Mouse (Mus musculus) T-helper 2 cell (primary cell): Measurements from ENCODE around the gene Gm11397.
"Not testable (repeated sequence)": the region's sequence is repeated elsewhere in the genome, so short reads cannot be mapped to it uniquely, and the experiment has no call there.

ENCODE experiments used
- in situ Hi-C: fragments of 300-600 bp; cut with MboI, MseI; formaldehyde crosslinking; loops from one replicate; pipeline ENCODE4 v1.15.1; 2025; ENCODE audit warnings: high pct_unique_total_duplicates

Gm11397 gene

DNA sequence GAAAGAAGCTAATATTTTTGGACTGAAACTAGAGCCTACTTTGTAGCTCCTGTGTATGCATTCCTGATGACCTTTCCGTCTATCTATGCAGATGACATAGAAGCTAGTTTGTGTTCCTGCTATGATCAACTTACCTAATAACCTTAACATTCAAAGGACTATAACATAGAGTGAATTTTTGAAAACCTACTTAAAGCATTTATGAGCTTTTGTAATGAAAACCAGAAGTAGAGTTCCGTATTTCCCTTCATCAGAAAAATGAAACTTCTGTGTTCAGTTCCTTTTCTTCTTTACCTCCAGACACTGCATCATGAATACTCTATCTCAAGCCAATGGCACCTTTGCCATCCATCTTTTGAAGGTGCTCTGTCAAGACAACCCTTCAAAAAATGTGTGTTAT, at the start of gene Gm11397:
Gene Gm11397, plus strand, starts transcription at position 301 of the 400 bp plus-strand sequence.
- in situ Hi-C loops = loop anchor here (5.0 kb wide), 1 partner anchor 92 kb away; no protein-coding TSS in a partner anchor

DNA sequence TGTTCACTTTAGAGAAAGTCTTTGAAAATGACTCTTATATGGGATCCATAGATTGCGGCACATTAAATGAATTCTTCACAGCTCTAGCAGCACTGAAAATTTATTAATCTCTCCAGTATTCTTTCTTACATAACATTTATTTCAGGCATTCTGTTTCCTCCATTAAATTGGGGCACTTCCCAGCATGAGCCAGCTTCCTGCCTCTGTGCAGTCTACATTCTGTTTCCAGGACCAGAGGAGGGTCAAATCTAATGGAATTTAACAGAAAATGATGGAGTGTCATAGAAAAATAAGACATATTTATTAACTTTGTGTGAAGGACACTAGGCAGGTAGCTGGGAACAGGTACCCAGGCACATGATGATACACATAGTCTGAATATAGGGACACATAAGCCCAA, 38.9 kb upstream of the Gm11397 start:
- in situ Hi-C loops = not testable (repeated sequence)

DNA sequence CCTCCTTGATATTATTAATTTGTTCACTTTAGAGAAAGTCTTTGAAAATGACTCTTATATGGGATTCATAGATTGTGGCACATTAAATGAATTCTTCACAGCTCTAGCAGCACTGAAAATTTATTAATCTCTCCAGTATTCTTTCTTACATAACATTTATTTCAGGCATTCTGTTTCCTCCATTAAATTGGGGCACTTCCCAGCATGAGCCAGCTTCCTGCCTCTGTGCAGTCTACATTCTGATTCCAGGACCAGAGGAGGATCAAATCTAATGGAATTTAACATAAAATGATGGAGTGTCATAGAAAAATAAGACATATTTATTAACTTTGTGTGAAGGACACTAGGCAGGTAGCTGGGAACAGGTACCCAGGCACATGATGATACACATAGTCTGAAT, 37.2 kb downstream of the Gm11397 start:
- in situ Hi-C loops = not testable (repeated sequence)
